Mouse (Mus musculus) E14TG2a.4 (cell line): ENCODE data around the gene Aff3.

Source experiments
- H3K27me3 ChIP-seq: 2 replicates; pipeline ENCODE4 v1.6.1; 2014; ENCODE audit warnings: low read length, control low read depth; ENCODE audit not compliant: insufficient read depth
- H3K36me3 ChIP-seq: 2 replicates; pipeline ENCODE4 v1.6.1; 2014; ENCODE audit warnings: low read length, control low read depth; ENCODE audit not compliant: insufficient read depth
- H3K4me1 ChIP-seq: replicated peaks from 2 replicates; pipeline ENCODE4 v1.6.1; 2014; ENCODE audit warnings: low read depth, low read length, control low read depth
- H3K4me3 ChIP-seq: replicated peaks from 2 replicates; pipeline ENCODE4 v1.5.1; 2014; ENCODE audit warnings: mild to moderate bottlenecking, low read length
- H3K9me3 ChIP-seq: 2 replicates; pipeline ENCODE4 v1.6.1; 2014; ENCODE audit warnings: low read length, control low read depth
- CTCF ChIP-seq: conservative IDR thresholded peaks from 2 replicates; pipeline ENCODE4 v1.5.1; 2014; ENCODE audit warnings: low read length
- NANOG ChIP-seq: IDR thresholded peaks from 2 replicates; pipeline ENCODE4 v1.6.1; 2014; ENCODE audit warnings: borderline replicate concordance, low read length, mixed read lengths
- POU5F1 ChIP-seq: IDR thresholded peaks from 2 replicates; pipeline ENCODE4 v1.6.1; 2014; ENCODE audit warnings: low read length, borderline replicate concordance

Gene Aff3

DNA sequence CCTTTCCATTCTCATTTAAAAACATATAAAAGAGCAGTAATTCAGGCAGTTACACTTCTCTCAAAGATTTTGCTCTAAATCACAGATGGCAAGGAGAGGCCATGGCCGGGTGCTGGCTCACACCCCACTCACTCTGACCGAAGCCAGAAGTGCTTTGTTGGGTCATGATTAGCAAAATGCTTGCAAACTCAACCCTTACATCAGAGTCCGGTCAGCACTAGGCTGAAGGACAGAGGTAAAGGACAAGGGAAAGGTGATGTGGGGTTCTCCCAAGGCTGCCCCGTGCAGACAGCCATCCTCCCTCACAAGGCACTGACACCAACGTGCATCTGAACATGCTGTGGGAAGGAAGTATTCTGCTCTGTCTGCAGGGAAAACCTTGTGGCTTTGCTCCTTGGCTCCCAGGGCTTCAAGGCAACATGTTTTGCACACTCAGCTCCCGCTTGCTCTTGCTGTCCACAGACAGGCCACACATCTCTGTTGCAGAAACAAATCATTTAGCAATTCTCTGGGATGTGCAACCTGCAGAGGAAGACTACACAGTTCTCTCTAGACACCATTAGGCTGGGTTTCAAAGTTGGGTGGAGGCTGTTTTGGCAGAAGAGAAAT is 296.6 kb downstream of the Aff3 start:
- H3K36me3 ChIP-seq: no peaks in the 10 kb centered on the region
- TF ChIP-seq POU5F1 (no peak), CTCF (no peak), NANOG (no peak)
- no peaks in the 10 kb centered on the region for H3K27me3 ChIP-seq
- no peaks in the 10 kb centered on the region for H3K4me1 ChIP-seq
- H3K9me3 ChIP-seq: no peaks in the 10 kb centered on the region
- no peak overlapping the region for H3K4me3 ChIP-seq

DNA sequence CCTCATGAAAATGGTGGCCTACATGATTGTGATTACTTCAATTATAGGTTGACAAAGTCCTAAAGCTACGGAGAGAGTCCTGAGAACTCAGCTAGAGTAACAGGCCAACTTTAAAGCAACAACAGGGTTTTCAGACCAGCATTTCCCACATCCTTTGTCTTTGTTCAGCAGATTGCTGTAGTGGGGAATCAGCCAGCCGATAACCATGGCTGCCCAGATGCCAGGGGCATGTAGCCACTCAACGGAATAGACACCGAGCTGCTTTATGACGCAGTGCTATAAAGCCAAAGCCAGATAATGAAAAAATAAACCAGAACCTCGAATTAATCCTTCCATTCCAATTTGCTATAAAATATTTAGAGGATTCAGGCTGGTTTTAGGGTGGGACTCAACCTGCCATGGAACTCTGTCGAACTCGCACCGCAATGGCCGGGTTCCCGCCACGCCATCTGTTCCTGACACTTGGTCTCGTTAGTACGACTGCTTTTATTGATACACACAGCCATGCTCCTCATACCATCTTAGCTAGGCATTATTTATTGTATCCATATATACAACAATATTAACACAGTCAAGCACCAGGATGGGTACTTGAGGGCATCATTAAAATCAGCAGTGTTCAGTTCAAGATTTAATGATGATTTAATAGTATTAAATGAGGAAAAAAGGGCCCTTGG is 297.2 kb downstream of the Aff3 start:
- no peaks in the 10 kb centered on the region for H3K4me1 ChIP-seq
- no peaks in the 10 kb centered on the region for H3K36me3 ChIP-seq
- no peaks in the 10 kb centered on the region for H3K27me3 ChIP-seq
- no peaks in the 10 kb centered on the region for H3K9me3 ChIP-seq
- TF ChIP-seq POU5F1 (no peak), NANOG (no peak), CTCF (no peak)
- no peak overlapping the region for H3K4me3 ChIP-seq

DNA sequence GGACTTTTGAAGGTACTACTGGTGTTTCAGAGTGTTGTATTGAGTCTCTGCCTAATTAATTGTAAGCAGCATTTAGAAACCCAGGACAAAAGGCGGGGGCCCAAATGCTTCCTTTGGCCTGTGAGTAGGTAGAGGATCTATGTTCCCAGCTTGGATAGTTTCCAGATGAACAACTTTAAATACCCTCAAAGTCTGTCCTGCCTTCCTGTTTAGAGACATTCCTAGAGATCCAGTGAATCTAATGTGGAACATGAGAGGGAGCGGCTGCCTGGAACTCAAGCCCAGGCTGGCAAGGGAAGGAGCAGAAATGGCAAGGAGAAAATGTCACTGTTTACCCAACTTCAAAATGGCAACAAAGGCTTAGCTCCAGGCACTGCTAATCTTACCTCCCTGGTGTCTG is 300.9 kb downstream of the Aff3 start:
- Histone ChIP-seq H3K4me1 (no peaks in the 10 kb centered on the region), H3K4me3 (no peak overlapping the region), H3K27me3 (0 out of 2 replicates have a peak, but pooled peaks cover 3% of the 10 kb centered on the region), H3K9me3 (no peaks in the 10 kb centered on the region), H3K36me3 (no peaks in the 10 kb centered on the region)
- TF ChIP-seq CTCF (no peak), NANOG (no peak), POU5F1 (no peak)

- Histone ChIP-seq H3K36me3 (no peaks in the 10 kb centered on the region), H3K27me3 (0 out of 2 replicates have a peak, but pooled peaks cover 3% of the 10 kb centered on the region), H3K4me1 (no peaks in the 10 kb centered on the region), H3K4me3 (no peak overlapping the region), H3K9me3 (peaks cover 2% of the 10 kb centered on the region)
- no peak for TF ChIP-seq CTCF
Measured at GRCm38 (mm10) chr1:38362275-38362674, 302.5 kb downstream of the Aff3 start.

- no peaks in the 10 kb centered on the region for H3K4me1 ChIP-seq
- TF ChIP-seq NANOG (no peak), CTCF (no peak), POU5F1 (no peak)
- H3K36me3 ChIP-seq: no peaks in the 10 kb centered on the region
- peaks cover 6% of the 10 kb centered on the region; the same call in 1 of the 2 replicates for H3K27me3 ChIP-seq
- no peak overlapping the region for H3K4me3 ChIP-seq
- peaks cover 15% of the 10 kb centered on the region for H3K9me3 ChIP-seq
Measured at GRCm38 (mm10) chr1:38358797-38359349, 305.9 kb downstream of the Aff3 start.

DNA sequence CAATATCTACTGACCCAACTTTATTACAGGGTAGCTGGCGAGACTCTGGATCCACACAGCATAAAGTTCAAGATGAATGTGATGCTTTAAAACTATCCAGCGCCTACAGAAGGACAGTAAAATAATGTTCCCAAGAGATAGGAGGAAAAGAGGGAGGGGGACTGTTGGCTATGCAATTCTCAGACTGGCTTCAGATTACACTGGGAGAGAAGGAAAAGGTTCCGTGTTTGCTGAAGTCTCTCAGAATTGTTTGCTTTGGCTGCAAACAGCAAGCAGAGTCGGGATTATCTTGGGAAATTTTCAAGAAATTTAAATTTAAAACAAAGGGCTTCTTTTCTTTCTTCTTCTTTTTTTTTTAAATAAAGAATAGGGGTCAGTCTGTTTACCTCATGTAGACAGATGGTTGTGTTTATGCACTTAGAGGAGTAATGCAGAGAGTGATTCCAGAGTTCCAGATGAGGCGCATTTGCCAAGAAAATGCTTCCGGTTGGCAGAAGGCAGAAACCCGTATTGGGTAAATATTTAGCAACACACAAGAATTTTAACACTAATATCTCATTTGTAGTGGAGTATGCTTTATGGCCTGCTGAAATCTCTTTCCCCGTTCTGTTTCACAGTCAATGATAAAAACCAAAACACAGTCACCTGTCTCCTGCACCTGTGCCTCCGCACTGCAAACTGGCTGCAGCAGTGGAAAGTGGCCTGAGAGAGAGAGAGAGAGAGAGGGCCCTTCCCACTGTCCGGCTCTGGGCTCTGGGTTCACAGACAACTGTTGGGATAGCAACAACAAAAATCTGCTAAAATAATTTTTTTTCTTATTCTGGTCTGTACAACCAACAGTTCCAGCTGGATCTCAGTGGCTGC is 306.6 kb downstream of the Aff3 start:
- no peak for TF ChIP-seq POU5F1
- TF ChIP-seq CTCF: no peak
- TF ChIP-seq NANOG: no peak
- Histone ChIP-seq H3K4me1 (no peaks in the 10 kb centered on the region), H3K27me3 (peaks cover 6% of the 10 kb centered on the region; the same call in 1 of the 2 replicates), H3K9me3 (peaks cover 15% of the 10 kb centered on the region), H3K36me3 (no peaks in the 10 kb centered on the region), H3K4me3 (no peak overlapping the region)

DNA sequence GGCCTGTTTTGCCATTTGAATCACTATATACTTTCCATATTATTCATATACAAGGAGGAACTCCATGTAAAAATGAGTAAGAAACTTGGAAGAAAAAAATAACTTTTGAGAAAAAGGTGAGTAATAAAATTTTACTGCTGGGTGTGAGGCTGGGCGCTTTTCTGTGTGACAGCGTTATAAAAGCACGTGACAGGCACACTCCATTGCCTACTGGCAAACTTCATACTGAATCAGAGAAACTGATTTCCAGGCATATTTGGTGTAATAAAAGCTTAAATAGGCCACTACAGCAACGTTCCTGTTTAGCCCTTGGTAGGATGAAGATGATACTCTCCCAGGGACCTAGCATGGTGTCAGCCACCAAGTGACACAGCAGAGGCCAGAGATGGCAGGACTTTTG is 310.2 kb downstream of the Aff3 start:
- TF ChIP-seq NANOG (no peak), CTCF (no peak), POU5F1 (no peak)
- Histone ChIP-seq H3K4me1 (no peaks in the 10 kb centered on the region), H3K9me3 (peaks cover 15% of the 10 kb centered on the region), H3K36me3 (no peaks in the 10 kb centered on the region), H3K4me3 (no peak overlapping the region), H3K27me3 (peaks cover 6% of the 10 kb centered on the region; the same call in 1 of the 2 replicates)

GRCm38 (mm10) chr1:38347346-38347745 is 317.4 kb downstream of the Aff3 start:
- Histone ChIP-seq H3K4me1 (no peaks in the 10 kb centered on the region), H3K27me3 (no peaks in the 10 kb centered on the region), H3K4me3 (no peak overlapping the region), H3K9me3 (no peaks in the 10 kb centered on the region), H3K36me3 (no peaks in the 10 kb centered on the region)
- TF ChIP-seq NANOG: no peak
- no peak for TF ChIP-seq CTCF
- no peak for TF ChIP-seq POU5F1
